Mouse (Mus musculus) midbrain, embryonic 13.5 days (tissue): Measurements from ENCODE around the gene Accsl. TPM values are rescaled to one million over a fixed set of nuclear protein-coding genes. Genes with fewer than 3 reads are reported as not detected.
A peak's percentile ranks its signal among the peaks of the same experiment; 100 is the strongest.

ENCODE experiments used
- ATAC-seq: fragments of 200-750 bp; cut with Nextera tagmentation; 2 replicates; pipeline ENCODE4 v1.8.0; 2017; ENCODE audit warnings: mild to moderate bottlenecking, moderate TSS enrichment, moderate library complexity
- H3K27ac ChIP-seq: fragments of 300-500 bp; sonication (generic); 2 replicates; pipeline ENCODE4 v1.5.1; 2015; ENCODE audit warnings: inconsistent platforms, mild to moderate bottlenecking, moderate library complexity
- H3K27me3 ChIP-seq: fragments of 300-500 bp; sonication (generic); 2 replicates; pipeline ENCODE4 v1.6.1; 2015; ENCODE audit warnings: mild to moderate bottlenecking, inconsistent platforms
- H3K36me3 ChIP-seq: fragments of 300-500 bp; sonication (generic); 2 replicates; pipeline ENCODE4 v1.6.1; 2015; ENCODE audit warnings: mild to moderate bottlenecking, inconsistent platforms
- H3K4me1 ChIP-seq: fragments of 300-500 bp; sonication (generic); replicated peaks from 2 replicates; pipeline ENCODE4 v1.6.1; 2015; ENCODE audit warnings: inconsistent platforms
- H3K4me2 ChIP-seq: fragments of 300-500 bp; sonication (generic); replicated peaks from 2 replicates; pipeline ENCODE4 v1.6.1; 2015; ENCODE audit warnings: moderate library complexity, mild to moderate bottlenecking, inconsistent platforms
- H3K4me3 ChIP-seq: fragments of 300-500 bp; sonication (generic); replicated peaks from 2 replicates; pipeline ENCODE4 v1.5.1; 2015; ENCODE audit warnings: mild to moderate bottlenecking, inconsistent platforms
- H3K9ac ChIP-seq: fragments of 300-500 bp; sonication (generic); replicated peaks from 2 replicates; pipeline ENCODE4 v1.6.1; 2015; ENCODE audit warnings: mild to moderate bottlenecking, inconsistent platforms
- H3K9me3 ChIP-seq: fragments of 300-500 bp; sonication (generic); 2 replicates; pipeline ENCODE4 v1.6.1; 2016; ENCODE audit warnings: mild to moderate bottlenecking, inconsistent platforms
- WGBS: fragments of 180-500 bp; shearing (Covaris S2); methylation state at CpG from one replicate; pipeline ENCODE4 v1.1.7; 2015; 5-methylcytosine and 5-hydroxymethylcytosine counted together
- polyA plus RNA-seq: library from polyadenylated mRNA; unstranded; fragments of >200 nt; fragmentation: Nextera tagmentation; extraction: Ambion mirVana; gene quantifications from 2 replicates; pipeline ENCODE4 v1.2.1, GENCODE M21; 2015

Accsl gene
- polyA plus RNA-seq, 1 experiment from 2014 or later, result 0.30 TPM

GRCm38 (mm10) chr2:93836232-93836785, 32.6 kb downstream of the Accsl start:
- Histone ChIP-seq H3K36me3 (peaks cover 64% of the 10 kb centered on the region), H3K9me3 (no peaks in the 10 kb centered on the region; the same call in 1 of the 2 replicates), H3K9ac (no peak overlapping the region), H3K27ac (no peak overlapping the region), H3K27me3 (no peaks in the 10 kb centered on the region), H3K4me1 (no peaks in the 10 kb centered on the region), H3K4me3 (no peak overlapping the region), H3K4me2 (no peak overlapping the region)
- ATAC-seq, result no peak
- WGBS, result 73% methylated on average over 13 of the region's 13 CpGs

DNA sequence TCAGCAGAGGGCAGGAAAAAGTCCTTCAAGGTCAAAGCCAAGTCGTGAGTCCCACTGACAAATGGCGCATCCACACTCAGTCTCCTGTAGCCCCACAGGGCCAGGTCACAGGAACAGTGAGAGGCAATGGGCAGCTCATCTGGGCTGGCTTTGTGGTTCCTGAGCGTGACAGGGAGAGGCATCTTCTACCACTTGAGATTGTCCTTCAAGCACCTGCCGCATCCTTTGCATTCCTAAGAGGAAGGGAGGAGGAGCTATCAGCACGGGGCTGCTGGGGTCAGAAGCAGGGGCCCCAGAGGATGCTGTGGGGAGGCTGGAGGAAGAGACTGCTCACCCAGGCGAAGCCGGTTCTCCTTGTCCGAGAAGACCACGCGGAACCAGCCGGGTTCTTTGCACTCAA, 33.4 kb downstream of the Accsl start:
- Histone ChIP-seq H3K27ac (no peak overlapping the region), H3K36me3 (peaks cover 57% of the 10 kb centered on the region), H3K4me2 (no peak overlapping the region), H3K27me3 (no peaks in the 10 kb centered on the region), H3K4me3 (no peak overlapping the region), H3K4me1 (no peaks in the 10 kb centered on the region), H3K9ac (no peak overlapping the region), H3K9me3 (no peaks in the 10 kb centered on the region; the same call in 1 of the 2 replicates)
- WGBS, result 86% methylated on average over 11 of the region's 11 CpGs
- no peak for ATAC-seq

GRCm38 (mm10) chr2:93823519-93823918, 45.4 kb downstream of the Accsl start:
- Histone ChIP-seq H3K27me3 (no peaks in the 10 kb centered on the region), H3K9me3 (no peaks in the 10 kb centered on the region), H3K27ac (no peak overlapping the region), H3K4me2 (no peak overlapping the region), H3K4me3 (no peak overlapping the region), H3K9ac (no peak overlapping the region), H3K36me3 (peaks cover 9% of the 10 kb centered on the region), H3K4me1 (peaks cover 17% of the 10 kb centered on the region)
- ATAC-seq, result no peak
- WGBS, result 17% methylated on average over 8 of the region's 8 CpGs

DNA sequence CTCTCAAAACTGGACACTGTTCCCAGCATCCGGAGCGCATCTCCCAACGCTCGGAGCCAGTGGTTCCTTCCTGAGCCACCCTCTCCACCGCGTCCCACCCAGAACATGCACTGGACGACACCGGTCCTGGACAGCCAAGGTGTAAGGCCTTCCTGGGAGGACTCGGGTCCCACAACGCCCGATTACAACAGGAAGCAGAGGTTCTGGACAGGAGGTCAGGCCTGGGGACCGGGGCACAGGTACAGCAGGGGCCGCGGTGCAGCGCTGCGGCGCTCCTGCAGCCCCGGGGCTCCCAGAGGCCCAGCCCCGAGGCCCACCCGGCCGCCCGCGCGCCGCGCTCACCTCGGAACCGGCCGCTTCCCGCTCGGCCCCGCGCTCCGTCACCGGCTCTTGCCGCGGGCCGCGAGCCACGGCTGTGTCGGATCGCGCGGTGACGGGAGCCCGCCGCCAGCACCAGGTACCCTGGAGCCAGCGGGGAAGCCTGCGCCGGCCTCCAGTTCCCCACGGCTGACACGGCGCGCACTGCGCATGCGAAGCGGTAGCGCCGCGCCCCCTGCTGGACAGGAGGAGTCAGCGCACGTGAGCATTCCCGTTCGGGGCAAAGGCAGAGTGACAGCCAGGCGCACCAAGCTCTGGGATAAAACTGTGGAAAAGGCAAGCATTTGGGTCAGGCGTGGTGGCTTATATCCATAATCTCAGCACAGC, 46.8 kb downstream of the Accsl start, which contains the start of gene Ext2:
Gene Ext2, minus strand, starts transcription at position 524 of the 705 bp plus-strand sequence.
- peaks cover 9% of the 10 kb centered on the region for H3K36me3 ChIP-seq
- H3K9ac ChIP-seq, result peak within 1 kb of the TSS; percentile 96
- under 1% methylated on average over 60 of the region's 66 CpGs for WGBS
- peak within 1 kb of the TSS; percentile 92 for H3K4me3 ChIP-seq
- H3K27me3 ChIP-seq, result no peaks in the 10 kb centered on the region
- ATAC-seq, result peak; percentile 93
- H3K27ac ChIP-seq, result peak within 1 kb of the TSS; percentile 19; the same call in 1 of the 2 replicates
- H3K4me1 ChIP-seq, result peaks cover 17% of the 10 kb centered on the region
- H3K9me3 ChIP-seq, result no peaks in the 10 kb centered on the region
- peak within 1 kb of the TSS; percentile 77 for H3K4me2 ChIP-seq

- WGBS, result 97% methylated on average over 5 of the region's 5 CpGs
- H3K4me1 ChIP-seq, result peaks cover 17% of the 10 kb centered on the region
- H3K9ac ChIP-seq, result no peak overlapping the region
- no peak overlapping the region for H3K4me3 ChIP-seq
- ATAC-seq, result no peak
- H3K27ac ChIP-seq, result no peak overlapping the region
- no peaks in the 10 kb centered on the region for H3K9me3 ChIP-seq
- peaks cover 17% of the 10 kb centered on the region for H3K36me3 ChIP-seq
- no peaks in the 10 kb centered on the region for H3K27me3 ChIP-seq
- no peak overlapping the region for H3K4me2 ChIP-seq
Observed at GRCm38 (mm10) chr2:93817791-93818190, 51.2 kb downstream of the Accsl start.

DNA sequence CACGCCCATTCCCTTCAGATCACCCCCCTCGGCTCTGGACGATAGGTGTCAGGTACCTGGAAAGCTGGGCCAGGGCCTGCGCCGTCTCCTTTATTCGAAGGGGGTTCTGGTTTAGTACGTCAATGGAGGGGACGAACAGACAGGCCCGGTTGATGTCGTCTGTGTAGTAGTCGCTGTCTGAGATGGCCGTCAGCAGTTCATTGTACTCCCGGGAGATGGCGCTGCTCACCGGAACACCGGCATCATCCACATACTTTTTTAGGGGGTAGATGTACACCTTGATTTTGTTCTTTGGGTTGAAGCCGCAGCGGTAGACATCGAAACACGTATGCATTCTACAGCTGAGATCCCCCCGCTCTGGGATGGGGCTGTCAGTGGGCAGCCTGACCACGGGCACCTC, 55.6 kb downstream of the Accsl start:
- Histone ChIP-seq H3K4me3 (no peak overlapping the region), H3K36me3 (peaks cover 35% of the 10 kb centered on the region), H3K27ac (no peak overlapping the region), H3K4me1 (no peaks in the 10 kb centered on the region), H3K9me3 (no peaks in the 10 kb centered on the region), H3K27me3 (no peaks in the 10 kb centered on the region), H3K4me2 (no peak overlapping the region), H3K9ac (no peak overlapping the region)
- 95% methylated on average over 22 of the region's 22 CpGs for WGBS
- no peak for ATAC-seq

DNA sequence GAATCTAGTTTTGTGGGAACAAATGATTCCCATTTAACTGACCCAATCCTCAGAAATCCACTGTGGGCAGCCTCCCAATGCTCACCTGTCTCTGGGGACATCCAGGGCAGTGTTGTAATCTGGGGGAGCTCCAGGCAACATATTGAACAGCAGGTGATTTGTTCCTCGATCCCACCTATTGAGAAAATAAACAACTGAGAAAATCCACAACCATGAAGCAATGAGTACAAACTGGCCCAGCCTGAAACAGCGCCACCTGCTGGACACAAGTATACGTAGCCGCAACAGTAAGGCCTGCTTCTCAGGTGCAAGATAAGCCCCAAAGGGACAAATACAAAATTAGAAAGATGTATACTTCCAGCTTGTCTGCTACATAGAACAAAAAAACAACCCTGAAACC, 57.1 kb downstream of the Accsl start:
- no peak for ATAC-seq
- peaks cover 50% of the 10 kb centered on the region for H3K36me3 ChIP-seq

GRCm38 (mm10) chr2:93809931-93810330, 59.0 kb downstream of the Accsl start:
- WGBS, result 10% methylated on average over 2 of the region's 2 CpGs

More for the DNA sequence above, 57.1 kb downstream of the Accsl start:
- Histone ChIP-seq H3K4me1 (no peaks in the 10 kb centered on the region), H3K4me3 (no peak overlapping the region), H3K9me3 (no peaks in the 10 kb centered on the region), H3K4me2 (no peak overlapping the region), H3K27ac (no peak overlapping the region), H3K27me3 (no peaks in the 10 kb centered on the region), H3K9ac (no peak overlapping the region)
- 40% methylated on average over 4 of the region's 4 CpGs for WGBS

GRCm38 (mm10) chr2:93808071-93808470, 60.9 kb downstream of the Accsl start:
- ATAC-seq, result no peak
- H3K9me3 ChIP-seq, result no peaks in the 10 kb centered on the region
- H3K36me3 ChIP-seq, result peaks cover 73% of the 10 kb centered on the region
- H3K4me1 ChIP-seq, result no peaks in the 10 kb centered on the region
- no peak overlapping the region for H3K27ac ChIP-seq
- no peak overlapping the region for H3K9ac ChIP-seq
- no peaks in the 10 kb centered on the region for H3K27me3 ChIP-seq
- H3K4me3 ChIP-seq, result no peak overlapping the region
- 90% methylated on average over 5 of the region's 5 CpGs for WGBS
- H3K4me2 ChIP-seq, result no peak overlapping the region

More at GRCm38 (mm10) chr2:93809931-93810330, 59.0 kb downstream of the Accsl start:
- Histone ChIP-seq H3K9me3 (no peaks in the 10 kb centered on the region), H3K4me2 (no peak overlapping the region), H3K4me1 (no peaks in the 10 kb centered on the region), H3K27ac (no peak overlapping the region), H3K27me3 (no peaks in the 10 kb centered on the region), H3K4me3 (no peak overlapping the region), H3K36me3 (peaks cover 68% of the 10 kb centered on the region), H3K9ac (no peak overlapping the region)
- ATAC-seq, result no peak; the same call in 1 of the 2 replicates

DNA sequence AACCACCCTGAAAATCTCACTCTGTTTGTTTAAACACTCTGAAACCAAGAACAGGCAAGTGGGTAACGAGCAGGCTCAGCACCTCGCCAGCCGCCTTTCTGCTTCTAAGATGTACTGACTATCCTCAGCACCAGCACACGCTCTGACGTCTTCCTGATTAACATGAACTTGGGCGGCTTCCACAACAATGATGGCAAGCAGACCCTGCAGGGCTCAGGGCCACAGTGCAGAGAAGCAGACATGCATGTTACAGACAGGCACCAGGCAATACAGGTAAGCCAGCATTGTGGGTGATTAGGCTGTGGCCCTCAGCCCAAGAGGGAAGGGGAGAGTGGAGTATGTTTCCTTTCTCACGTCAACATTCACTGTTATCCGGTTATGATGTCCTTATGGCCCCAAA, 61.5 kb downstream of the Accsl start:
- H3K9me3 ChIP-seq, result no peaks in the 10 kb centered on the region
- no peaks in the 10 kb centered on the region for H3K27me3 ChIP-seq
- no peak overlapping the region for H3K4me3 ChIP-seq
- no peak overlapping the region for H3K4me2 ChIP-seq
- no peak overlapping the region for H3K27ac ChIP-seq
- 83% methylated on average over 8 of the region's 8 CpGs for WGBS
- no peaks in the 10 kb centered on the region for H3K4me1 ChIP-seq
- ATAC-seq, result no peak
- H3K36me3 ChIP-seq, result peaks cover 71% of the 10 kb centered on the region
- no peak overlapping the region for H3K9ac ChIP-seq

- WGBS, result 96% methylated on average over 6 of the region's 6 CpGs
- no peak for ATAC-seq
- H3K9ac ChIP-seq, result no peak overlapping the region
Observed at GRCm38 (mm10) chr2:93806487-93807201, 62.3 kb downstream of the Accsl start.

DNA sequence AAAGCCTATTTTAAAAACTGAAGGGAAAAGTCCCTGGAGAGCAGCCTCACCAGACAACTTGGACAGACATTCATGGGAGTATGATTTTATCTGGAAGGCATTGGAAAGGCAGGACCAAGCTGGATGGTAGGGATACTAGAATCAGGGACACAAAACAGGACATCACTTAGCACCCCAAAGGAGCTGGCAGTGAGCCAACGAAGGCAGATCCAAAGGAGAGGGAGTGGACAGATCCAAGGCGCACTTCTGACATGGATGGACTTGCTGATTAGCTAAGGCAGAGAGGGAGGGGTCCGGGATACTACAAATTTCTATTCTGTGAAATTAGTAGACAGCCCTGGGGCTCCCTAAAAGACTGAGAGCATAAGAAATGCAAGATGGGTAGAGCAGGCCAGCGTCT, 63.4 kb downstream of the Accsl start:
- WGBS, result 86% methylated on average over 4 of the region's 4 CpGs
- Histone ChIP-seq H3K9me3 (no peaks in the 10 kb centered on the region), H3K36me3 (peaks cover 66% of the 10 kb centered on the region), H3K4me2 (no peak overlapping the region), H3K4me1 (no peaks in the 10 kb centered on the region), H3K27ac (no peak overlapping the region), H3K9ac (no peak overlapping the region), H3K4me3 (no peak overlapping the region), H3K27me3 (no peaks in the 10 kb centered on the region)
- ATAC-seq, result no peak

More at GRCm38 (mm10) chr2:93806487-93807201, 62.3 kb downstream of the Accsl start:
- Histone ChIP-seq H3K4me2 (no peak overlapping the region), H3K9me3 (no peaks in the 10 kb centered on the region), H3K4me1 (no peaks in the 10 kb centered on the region), H3K36me3 (peaks cover 76% of the 10 kb centered on the region), H3K4me3 (no peak overlapping the region), H3K27me3 (no peaks in the 10 kb centered on the region), H3K27ac (no peak overlapping the region)
